Mouse (Mus musculus) MEL (cell line): ENCODE measurements around the gene Tubgcp6.

Experiments
- BHLHE40 ChIP-seq: IDR thresholded peaks from 2 replicates; pipeline ENCODE4 v1.6.1; 2012; ENCODE audit warnings: low read depth, mild to moderate bottlenecking, inconsistent platforms, low read length, improper control_type of control experiment, borderline replicate concordance
- CTCF ChIP-seq, 3 experiments: IDR thresholded peaks in 2 of 3; conservative IDR thresholded peaks in 1 of 3; 2 replicates each; pipeline ENCODE4 v1.5.1; 2011 to 2012; ENCODE audit warnings: low read length in 3 of 3, low read depth in 2 of 3, mild to moderate bottlenecking in 2 of 3, improper control_type of control experiment in 1 of 3, inconsistent platforms in 1 of 3, mixed read lengths in 1 of 3, moderate library complexity in 1 of 3; ENCODE audit not compliant: control insufficient read depth in 1 of 3, insufficient read depth in 1 of 3, poor library complexity in 1 of 3, severe bottlenecking in 1 of 3
- E2F4 ChIP-seq: IDR thresholded peaks from 2 replicates; pipeline ENCODE4 v1.6.1; 2011; ENCODE audit warnings: low read depth, low read length, improper control_type of control experiment, borderline replicate concordance
- ELF1 ChIP-seq: IDR thresholded peaks from 2 replicates; pipeline ENCODE4 v1.6.1; 2014; ENCODE audit warnings: low read depth, mild to moderate bottlenecking, inconsistent platforms, low read length, improper control_type of control experiment, moderate library complexity
- EP300 ChIP-seq, 2 experiments: IDR thresholded peaks; 2 replicates each; pipeline ENCODE4 v1.6.1; 2011; ENCODE audit warnings: improper control_type of control experiment in 2 of 2, low read length in 2 of 2, low read depth in 1 of 2, mild to moderate bottlenecking in 1 of 2
- MYC ChIP-seq: IDR thresholded peaks from 2 replicates; pipeline ENCODE4 v1.6.1; 2011; ENCODE audit warnings: low read depth, mild to moderate bottlenecking, low read length, improper control_type of control experiment, moderate library complexity
- NELFE ChIP-seq: IDR thresholded peaks from 2 replicates; pipeline ENCODE4 v1.6.1; 2011; ENCODE audit warnings: low read depth, low read length, improper control_type of control experiment
- POLR2A ChIP-seq, 2 experiments: IDR thresholded peaks; 2 replicates each; pipeline ENCODE4 v1.6.1; 2011 to 2012; ENCODE audit warnings: low read length in 2 of 2, mild to moderate bottlenecking in 2 of 2, control low read depth in 1 of 2, improper control_type of control experiment in 1 of 2, low read depth in 1 of 2, moderate library complexity in 1 of 2; ENCODE audit not compliant: control insufficient read depth in 1 of 2, insufficient read depth in 1 of 2, poor library complexity in 1 of 2
- RAD21 ChIP-seq: IDR thresholded peaks from 2 replicates; pipeline ENCODE4 v1.6.1; 2011; ENCODE audit warnings: mild to moderate bottlenecking, low read depth, low read length, improper control_type of control experiment
- SIN3A ChIP-seq: IDR thresholded peaks from 2 replicates; pipeline ENCODE4 v1.6.1; 2012; ENCODE audit warnings: low read length, improper control_type of control experiment, inconsistent platforms
- SMC3 ChIP-seq: IDR thresholded peaks from 2 replicates; pipeline ENCODE4 v1.6.1; 2011; ENCODE audit warnings: low read depth, low read length, improper control_type of control experiment
- USF1 ChIP-seq: IDR thresholded peaks from 2 replicates; pipeline ENCODE4 v1.6.1; 2014; ENCODE audit warnings: low read depth, mild to moderate bottlenecking, inconsistent platforms, low read length, improper control_type of control experiment, moderate library complexity

- TF ChIP-seq BHLHE40 (no peak), MYC (no peak), CTCF (IDR thresholded peaks at IDR 0.05 in 2 of 3, conservative IDR thresholded peaks at IDR 0.05 in 1 of 3; ENCODE audit: control insufficient read depth in 1 of 3, insufficient read depth in 1 of 3, low read depth in 2 of 3, low read length in 3 of 3, poor library complexity in 1 of 3, severe bottlenecking in 1 of 3) (no peak), SMC3 (no peak), POLR2A (IDR thresholded peaks at IDR 0.05; ENCODE audit: control insufficient read depth in 1 of 2, insufficient read depth in 1 of 2, low read depth in 1 of 2, low read length in 2 of 2, poor library complexity in 1 of 2) (no peak), SIN3A (no peak), E2F4 (no peak), RAD21 (no peak), USF1 (no peak), ELF1 (no peak), EP300 (IDR thresholded peaks at IDR 0.05; ENCODE audit: low read depth in 1 of 2, low read length in 2 of 2) (no peak), NELFE (no peak)
Observed at GRCm38 (mm10) chr15:89171526-89172051, 48.7 kb upstream of the Tubgcp6 start.
